Mouse (Mus musculus): Measurements from ENCODE around the gene Aplp2. TPM values are rescaled to one million over a fixed set of nuclear protein-coding genes. Genes with fewer than 3 reads are reported as not detected.

The Aplp2 gene
- total RNA-seq, 2 experiments from 2014 or later: 105 to 114 TPM

- no peak overlapping the region for H3K4me3 ChIP-seq
- no peak overlapping the region for H3K27ac ChIP-seq
- intact Hi-C loops (cut with DNase I): no loop called here
- DNase-seq: no peak
- TF ChIP-seq CTCF (IDR thresholded peaks at IDR 0.05): no peak
These were observed 6.2 kb upstream of the Aplp2 start for GRCm38 (mm10) chr9:31217631-31218380.

- H3K27ac ChIP-seq: peak overlapping the region; percentile 90
- no peak for TF ChIP-seq CTCF (IDR thresholded peaks at IDR 0.05)
- DNase-seq: peak; percentile 45
- intact Hi-C loops (cut with DNase I): loop anchor here (5.0 kb wide), 1 partner anchor 50 kb away; no protein-coding TSS in a partner anchor
- peak overlapping the region; percentile 97 for H3K4me3 ChIP-seq
These were observed 939 bp upstream of the Aplp2 start for GRCm38 (mm10) chr9:31212500-31213008.

- DNase-seq: peak; percentile 76
- Histone ChIP-seq H3K4me3 (peak overlapping the region; percentile 97), H3K27ac (peak overlapping the region; percentile 90)
- no peak for TF ChIP-seq CTCF (IDR thresholded peaks at IDR 0.05)
- intact Hi-C loops (cut with DNase I): loop anchor here (1.0 to 5.0 kb wide), 2 partner anchors 49 to 69 kb away; partner anchors contain the start of gene Prdm10
These were observed 596 bp downstream of the Aplp2 start for GRCm38 (mm10) chr9:31210749-31211689.

- intact Hi-C loops (cut with DNase I): loop anchor here (5.0 kb wide), 1 partner anchor 48 kb away; no protein-coding TSS in a partner anchor
- Histone ChIP-seq H3K4me3 (peak overlapping the region; percentile 97), H3K27ac (peak overlapping the region; percentile 90; the same call in 1 of the 2 replicates)
- no peak for TF ChIP-seq CTCF (IDR thresholded peaks at IDR 0.05)
- no peak for DNase-seq
These were observed 1.5 kb downstream of the Aplp2 start for GRCm38 (mm10) chr9:31210163-31210562.

GRCm38 (mm10) chr9:31209502-31209901 is 2.1 kb downstream of the Aplp2 start:
- intact Hi-C loops (cut with DNase I): no loop called here
- TF ChIP-seq CTCF (IDR thresholded peaks at IDR 0.05): no peak
- no peak for DNase-seq
- H3K27ac ChIP-seq: no peak overlapping the region
- H3K4me3 ChIP-seq: peak overlapping the region; percentile 97

GRCm38 (mm10) chr9:31207732-31208131 is 3.9 kb downstream of the Aplp2 start:
- TF ChIP-seq CTCF (IDR thresholded peaks at IDR 0.05): no peak
- Histone ChIP-seq H3K27ac (no peak overlapping the region), H3K4me3 (no peak overlapping the region)
- intact Hi-C loops (cut with DNase I): no loop called here
- DNase-seq: no peak

GRCm38 (mm10) chr9:31204722-31205121 is 6.9 kb downstream of the Aplp2 start:
- intact Hi-C loops (cut with DNase I): no loop called here
- no peak overlapping the region for H3K4me3 ChIP-seq
- DNase-seq: no peak
- no peak for TF ChIP-seq CTCF (IDR thresholded peaks at IDR 0.05)
- peak overlapping the region; percentile 43; the same call in 1 of the 2 replicates for H3K27ac ChIP-seq

GRCm38 (mm10) chr9:31203571-31204210 is 7.9 kb downstream of the Aplp2 start:
- no peak for TF ChIP-seq CTCF (IDR thresholded peaks at IDR 0.05)
- intact Hi-C loops (cut with DNase I): no loop called here
- peak overlapping the region; percentile 52 for H3K27ac ChIP-seq
- peak overlapping the region; percentile 9; the same call in 1 of the 2 replicates for H3K4me3 ChIP-seq
- DNase-seq: no peak

- intact Hi-C loops (cut with DNase I): no loop called here
- Histone ChIP-seq H3K27ac (peak overlapping the region; percentile 52; the same call in 1 of the 2 replicates), H3K4me3 (no peak overlapping the region)
- no peak for DNase-seq
- no peak for TF ChIP-seq CTCF (IDR thresholded peaks at IDR 0.05)
These were observed 8.5 kb downstream of the Aplp2 start for GRCm38 (mm10) chr9:31203068-31203467.

- intact Hi-C loops (cut with DNase I): no loop called here
- DNase-seq: no peak
- no peak overlapping the region for H3K27ac ChIP-seq
- no peak overlapping the region for H3K4me3 ChIP-seq
- TF ChIP-seq CTCF (IDR thresholded peaks at IDR 0.05): no peak
These were observed 13.0 kb downstream of the Aplp2 start for GRCm38 (mm10) chr9:31198614-31199013.

GRCm38 (mm10) chr9:31197782-31198181 is 13.8 kb downstream of the Aplp2 start:
- TF ChIP-seq CTCF (IDR thresholded peaks at IDR 0.05): no peak
- Histone ChIP-seq H3K4me3 (no peak overlapping the region), H3K27ac (no peak overlapping the region)
- intact Hi-C loops (cut with DNase I): no loop called here
- DNase-seq: no peak

GRCm38 (mm10) chr9:31196742-31197141 is 14.9 kb downstream of the Aplp2 start:
- intact Hi-C loops (cut with DNase I): no loop called here

More at GRCm38 (mm10) chr9:31196742-31197141, 14.9 kb downstream of the Aplp2 start:
- DNase-seq: no peak
- no peak overlapping the region for H3K27ac ChIP-seq
- H3K4me3 ChIP-seq: no peak overlapping the region
- no peak for TF ChIP-seq CTCF (IDR thresholded peaks at IDR 0.05)
